Mouse (Mus musculus): ENCODE data around the gene Piga.

Piga gene

GRCm38 (mm10) chrX:164432682-164433081, 13.1 kb downstream of the Piga start:
- DNase-seq (ENCODE audit: low read depth, low spot score): no peak

GRCm38 (mm10) chrX:164436709-164437108, 17.1 kb downstream of the Piga start, which contains the start of gene Asb11:
Gene Asb11, plus strand, starts transcription at chrX:164436994.
- peak; percentile 29 for DNase-seq (ENCODE audit: low read depth, low spot score)

GRCm38 (mm10) chrX:164439462-164439861, 19.9 kb downstream of the Piga start:
- DNase-seq (ENCODE audit: low read depth, low spot score): no peak

- peak; percentile 18 for DNase-seq (ENCODE audit: low read depth, low spot score)
These were observed 20.6 kb downstream of the Piga start for GRCm38 (mm10) chrX:164440140-164440539.

GRCm38 (mm10) chrX:164440703-164441102, 21.1 kb downstream of the Piga start:
- DNase-seq (ENCODE audit: low read depth, low spot score): no peak

GRCm38 (mm10) chrX:164441306-164441705, 21.7 kb downstream of the Piga start:
- no peak for DNase-seq (ENCODE audit: low read depth, low spot score)

GRCm38 (mm10) chrX:164445601-164446000, 26.0 kb downstream of the Piga start:
- DNase-seq (ENCODE audit: low read depth, low spot score): no peak

- no peak for DNase-seq (ENCODE audit: low read depth, low spot score)
These were observed 26.5 kb downstream of the Piga start for GRCm38 (mm10) chrX:164446106-164446551.

GRCm38 (mm10) chrX:164446835-164447681, 27.5 kb downstream of the Piga start:
- DNase-seq (ENCODE audit: low read depth, low spot score): no peak

- no peak for DNase-seq (ENCODE audit: low read depth, low spot score)
These were observed 28.1 kb downstream of the Piga start for GRCm38 (mm10) chrX:164447682-164448071.

- DNase-seq (ENCODE audit: low read depth, low spot score): peak; percentile 67
These were observed 29.6 kb downstream of the Piga start for GRCm38 (mm10) chrX:164449201-164449600.

- no peak for DNase-seq (ENCODE audit: low read depth, low spot score)
These were observed 39.8 kb downstream of the Piga start for GRCm38 (mm10) chrX:164459205-164459878.
